Mouse (Mus musculus): ENCODE measurements around the gene Cdc14b.

Cdc14b gene

DNA sequence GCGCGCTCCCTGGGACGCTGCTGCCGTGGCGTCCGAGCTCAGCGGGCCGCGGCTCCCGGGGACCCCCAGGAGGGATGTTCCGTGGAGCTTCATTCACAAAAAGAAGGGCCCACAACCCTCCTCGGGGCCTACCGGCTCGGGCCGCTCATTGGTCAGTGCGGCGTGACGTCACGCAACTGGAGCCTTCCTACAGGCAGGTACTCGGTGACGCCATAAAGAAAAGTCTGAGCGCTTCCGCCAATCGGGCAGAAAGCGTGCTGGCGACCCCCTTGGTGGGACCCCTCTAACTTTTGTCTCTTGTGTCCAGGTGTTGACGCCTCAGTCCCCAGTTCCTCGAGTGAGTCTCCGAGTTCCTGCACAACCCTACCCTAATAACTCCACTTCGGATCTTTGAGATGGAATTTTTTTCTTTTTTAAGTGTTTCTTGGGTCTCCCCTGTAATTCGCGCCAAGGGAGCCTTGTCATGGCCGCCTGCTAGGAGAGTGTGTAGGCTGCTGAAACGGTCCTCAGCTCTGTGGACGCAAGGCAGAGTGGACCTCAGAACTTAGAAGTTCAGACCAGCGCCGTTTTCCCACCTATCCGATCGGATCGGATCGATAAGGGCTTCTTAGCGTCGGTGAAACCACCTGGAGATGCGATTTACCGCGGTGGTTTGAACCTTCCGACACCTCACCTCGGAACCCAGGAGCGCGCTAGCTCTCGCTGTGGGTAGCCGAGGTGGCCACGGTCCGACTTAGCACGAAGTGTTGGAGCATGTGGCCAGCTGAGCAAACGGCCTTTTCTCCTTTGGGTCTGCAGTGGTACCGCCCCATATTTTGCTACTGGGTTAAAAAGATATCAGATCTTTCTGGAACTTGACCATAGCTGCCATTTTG is at the start of gene Cdc14b:
TSS of gene Cdc14b (minus strand) at position 412 of the 875 bp plus-strand sequence.
- peak; percentile 66 to 84 for DNase-seq

DNA sequence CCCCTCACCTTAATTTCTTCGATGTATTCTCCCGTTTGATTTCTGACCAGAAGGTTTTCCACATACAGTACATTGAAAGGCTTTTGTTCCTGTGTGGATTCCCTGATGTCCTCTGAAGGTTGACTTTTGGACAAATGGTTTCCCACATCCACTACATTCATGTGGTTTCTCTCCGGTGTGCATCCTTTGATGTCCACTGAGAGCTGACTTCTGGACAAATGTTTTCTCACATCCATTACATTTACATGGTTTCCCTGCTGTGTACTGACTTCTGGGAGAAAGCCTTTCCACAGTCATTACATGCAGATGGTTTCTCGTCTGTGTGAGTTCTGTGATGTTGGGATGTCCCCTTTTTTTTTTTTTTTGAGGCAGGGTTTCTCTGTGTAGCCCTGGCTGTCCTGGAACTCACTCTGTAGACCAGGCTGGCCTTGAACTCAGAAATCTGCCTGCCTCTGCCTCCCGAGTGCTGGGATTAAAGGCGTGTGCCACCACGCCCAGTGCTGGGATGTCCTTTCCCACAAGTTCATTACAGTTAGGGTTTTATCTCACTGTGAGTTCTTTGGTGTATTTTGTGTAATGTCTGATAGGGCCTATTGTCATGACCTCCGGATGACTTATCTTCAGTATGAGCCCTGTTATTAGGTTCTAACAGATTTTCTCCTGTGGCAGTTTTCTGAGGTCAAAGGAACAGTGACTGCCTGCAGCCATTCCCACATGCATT is 47.6 kb upstream of the Cdc14b start:
- no peak for DNase-seq

DNA sequence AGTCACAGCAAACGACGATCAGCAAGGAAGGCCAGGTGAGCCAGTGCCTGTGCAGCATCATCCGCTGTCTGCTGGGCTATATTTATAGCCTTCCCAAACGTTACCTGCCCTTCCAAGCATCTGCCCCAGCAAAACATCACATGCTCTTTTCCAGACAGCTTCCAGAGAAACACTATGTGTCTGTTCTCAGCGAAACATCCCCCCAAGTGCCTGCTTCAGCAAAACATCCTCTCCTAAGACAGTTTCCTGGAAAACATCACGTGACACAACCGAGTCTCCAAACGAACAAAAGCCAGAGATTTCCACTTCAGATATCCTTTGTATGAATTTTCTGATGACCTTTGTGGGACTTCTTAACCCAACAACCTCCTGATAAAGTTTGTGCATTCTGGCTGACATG is 45.2 kb upstream of the Cdc14b start:
- DNase-seq, result no peak

DNA sequence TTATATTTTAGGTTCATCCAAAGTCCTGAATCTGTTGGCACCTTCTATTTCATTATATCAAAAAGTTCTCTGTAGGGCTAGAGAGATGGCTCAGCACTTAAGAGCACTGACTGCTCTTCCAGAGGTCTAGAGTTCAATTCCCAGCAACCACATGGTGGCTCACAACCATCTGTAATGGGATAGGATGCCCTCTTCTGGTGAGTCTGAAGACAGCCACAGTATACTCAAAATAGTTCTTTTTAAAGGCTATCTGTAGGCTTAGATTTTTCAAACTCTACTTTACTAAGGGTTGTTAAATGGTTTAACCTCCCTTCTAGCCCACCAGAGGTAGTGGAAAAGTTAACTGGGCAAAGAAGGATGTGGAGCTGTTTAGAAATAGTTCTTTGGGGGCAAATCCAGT is 44.7 kb upstream of the Cdc14b start:
- no peak for DNase-seq

DNA sequence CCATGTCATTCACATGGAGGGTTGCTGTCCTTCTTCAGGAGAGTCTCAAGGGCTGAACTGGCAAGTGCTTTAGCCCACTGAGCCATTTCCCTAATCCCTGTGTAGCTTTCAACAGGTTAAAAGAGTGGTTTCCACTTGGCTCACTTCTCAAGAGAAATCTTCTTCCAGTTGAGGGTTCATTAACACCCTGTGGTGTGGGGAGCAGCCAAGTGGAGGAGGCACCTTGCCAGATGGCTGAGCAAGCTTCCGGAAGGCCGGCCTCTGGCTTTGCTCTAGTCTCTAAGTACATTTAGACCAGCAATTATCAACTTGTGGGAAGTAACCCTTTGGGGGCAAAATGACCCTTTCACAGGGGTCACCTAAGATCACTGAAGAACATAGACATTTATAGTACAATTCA is 43.3 kb upstream of the Cdc14b start:
- DNase-seq, result peak in 1 of 2 experiments; percentile 36

DNA sequence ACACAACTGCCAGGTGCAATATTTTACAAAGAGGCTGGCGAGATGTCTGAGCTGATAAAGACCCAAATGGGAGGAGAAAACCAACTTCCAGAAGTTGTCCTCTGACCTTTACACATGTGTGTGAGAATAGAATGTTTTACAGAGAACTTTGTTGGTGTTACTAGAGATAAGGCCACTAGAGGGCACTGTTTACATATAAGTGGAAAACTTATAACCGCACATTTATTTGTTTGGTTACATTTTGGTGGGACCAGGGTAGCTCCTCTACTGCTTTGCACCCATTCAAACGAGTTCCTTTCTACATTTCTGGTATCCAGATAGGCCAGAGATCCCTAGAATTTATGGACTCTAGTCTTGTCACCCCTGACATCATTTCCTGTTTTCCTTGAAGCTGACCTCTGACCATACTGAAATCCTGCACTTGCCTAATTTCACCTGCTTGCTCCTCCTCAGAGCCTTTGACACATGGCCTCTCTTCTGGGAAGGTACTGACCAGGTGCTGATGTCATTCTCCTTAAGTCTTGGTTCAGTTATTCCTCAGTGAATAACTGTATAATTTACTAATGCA is 40.5 kb upstream of the Cdc14b start:
- peak; percentile 14 to 26 for DNase-seq

DNA sequence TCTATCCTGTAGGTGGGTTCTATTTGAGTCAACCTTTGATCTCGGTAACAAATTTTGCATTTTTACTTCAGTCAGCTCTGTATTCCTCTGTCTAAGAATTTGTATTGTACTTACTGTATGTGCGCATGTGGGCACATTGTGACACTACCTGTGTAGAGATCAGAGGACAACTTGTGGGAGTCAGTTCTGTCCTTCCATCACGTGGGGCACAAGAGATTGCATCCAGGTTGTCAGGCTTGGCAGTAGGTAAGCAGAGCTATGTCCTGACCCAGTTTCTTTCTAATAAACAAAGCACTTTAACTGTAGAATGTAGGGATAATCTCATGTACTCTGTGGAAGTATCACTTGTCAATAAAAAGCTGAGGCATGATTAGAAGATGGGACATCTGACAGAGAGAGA is 39.0 kb upstream of the Cdc14b start:
- DNase-seq, result no peak

DNA sequence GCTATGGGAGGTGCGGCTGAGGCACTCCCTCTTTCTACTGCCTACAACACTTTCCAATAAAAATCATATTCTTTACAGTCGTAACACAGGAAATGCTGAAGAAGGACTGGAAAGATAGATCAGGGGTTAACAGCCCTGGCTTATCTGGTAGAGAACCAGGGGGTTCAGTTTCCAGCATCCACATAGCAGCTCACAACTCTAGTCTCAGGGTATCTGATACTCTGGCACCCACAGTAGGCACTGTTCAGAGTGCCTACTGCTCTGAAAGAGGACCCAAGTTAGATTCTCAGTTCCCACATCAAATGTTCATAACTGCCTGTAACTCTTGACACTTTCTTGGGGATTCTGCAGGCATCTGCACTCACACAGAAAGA is 37.8 kb upstream of the Cdc14b start:
- no peak for DNase-seq

DNA sequence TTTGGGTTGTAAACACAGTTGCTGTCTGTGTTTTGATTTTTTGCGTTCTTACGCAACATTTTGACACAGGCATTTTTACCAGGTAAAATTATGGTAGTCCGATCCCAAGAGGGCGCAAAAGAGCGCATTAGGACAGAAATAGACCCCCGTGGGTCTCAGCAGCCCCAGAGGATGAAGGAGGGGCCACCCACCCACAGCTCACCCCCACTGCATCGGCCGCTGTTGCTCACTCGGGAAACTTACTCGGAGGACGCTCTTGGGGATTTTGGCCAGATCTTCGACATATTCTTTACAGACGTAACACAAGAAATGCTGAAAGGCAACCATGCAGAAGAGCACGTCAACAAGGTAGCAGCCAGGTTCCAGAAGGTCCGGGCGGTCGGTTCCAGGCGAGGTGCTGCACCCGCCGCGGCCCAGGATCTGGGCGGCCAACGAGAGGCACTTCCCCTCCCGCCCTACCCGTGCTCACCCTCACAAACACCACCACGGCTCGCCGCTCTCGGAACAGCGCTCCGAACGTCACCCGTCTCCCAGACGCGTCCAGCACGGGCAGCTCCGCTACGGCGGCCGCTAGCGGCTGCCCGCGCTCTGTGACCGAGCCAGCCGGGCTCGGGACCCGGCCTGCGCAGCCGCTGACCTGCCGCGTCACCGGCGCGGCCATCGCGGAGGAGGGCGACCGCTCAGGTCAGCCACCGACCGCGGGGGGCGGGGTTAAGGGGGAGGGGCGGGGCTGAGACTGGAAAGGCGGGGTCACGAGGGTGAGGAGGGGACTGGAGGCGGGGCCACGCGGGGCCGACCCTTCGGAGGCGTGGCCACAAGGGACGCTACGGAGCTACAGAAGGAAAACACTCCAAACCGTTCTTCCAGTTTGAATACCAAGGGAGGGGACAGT is 37.2 kb upstream of the Cdc14b start, which contains the start of gene Aaed1:
TSS of gene Aaed1 (minus strand) at position 687 of the 892 bp plus-strand sequence.
- DNase-seq, result peak; percentile 93 to 98

DNA sequence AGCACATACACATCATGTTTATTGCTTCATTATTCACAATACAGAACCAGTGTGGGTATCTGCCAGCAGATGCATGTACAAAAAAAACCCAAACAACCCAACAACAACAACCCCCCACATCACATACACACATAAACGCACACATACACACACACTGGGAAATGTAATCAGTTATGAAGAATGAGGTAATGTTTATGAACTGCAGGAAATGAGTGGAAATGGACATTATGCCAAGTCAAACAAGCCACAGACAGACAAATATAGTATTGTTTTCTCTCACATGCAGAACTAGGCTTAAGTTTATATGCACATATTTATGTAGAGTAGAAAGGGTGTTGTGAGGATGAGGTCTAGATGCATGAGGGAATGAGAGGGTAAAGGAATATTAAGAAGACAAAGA is 36.2 kb upstream of the Cdc14b start:
- DNase-seq, result no peak

DNA sequence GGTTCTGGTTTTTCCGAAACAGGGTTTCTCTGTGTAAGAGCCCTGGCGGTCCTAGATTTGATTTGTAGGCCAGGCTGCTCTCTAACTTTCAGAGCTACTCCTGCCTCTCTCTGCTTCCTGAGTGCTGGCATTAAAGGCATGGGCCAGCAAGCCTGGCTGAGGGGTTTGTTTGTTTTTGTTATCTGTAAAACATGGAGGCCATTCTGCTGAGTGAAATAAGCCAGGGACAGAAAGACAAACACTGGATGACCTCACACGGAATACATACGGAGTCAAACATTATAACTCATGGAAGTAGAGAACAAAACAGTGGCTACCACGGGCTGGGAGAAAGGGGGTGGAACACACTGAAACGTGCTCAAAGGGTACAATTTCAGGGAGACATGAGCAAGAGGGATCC is 35.5 kb upstream of the Cdc14b start:
- DNase-seq, result no peak

DNA sequence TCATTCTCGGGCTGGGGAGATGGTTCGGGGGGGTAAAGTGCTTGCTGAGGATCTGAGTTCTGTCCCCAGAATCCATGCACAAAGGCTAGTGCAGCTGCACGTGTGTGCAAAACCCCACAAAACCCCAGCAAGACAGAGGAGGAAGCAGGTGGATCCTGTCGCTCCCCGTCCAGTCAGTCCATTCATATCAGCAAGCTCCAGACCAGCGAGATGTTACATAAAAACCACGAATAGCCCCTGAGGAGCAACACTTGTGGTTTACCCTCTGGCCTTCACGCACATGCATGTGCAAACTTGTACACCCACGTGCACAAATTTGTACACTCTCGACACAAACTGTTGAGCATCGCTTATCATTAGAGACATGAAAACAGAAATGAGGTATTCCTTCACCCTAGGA is 34.8 kb upstream of the Cdc14b start:
- DNase-seq, result no peak

DNA sequence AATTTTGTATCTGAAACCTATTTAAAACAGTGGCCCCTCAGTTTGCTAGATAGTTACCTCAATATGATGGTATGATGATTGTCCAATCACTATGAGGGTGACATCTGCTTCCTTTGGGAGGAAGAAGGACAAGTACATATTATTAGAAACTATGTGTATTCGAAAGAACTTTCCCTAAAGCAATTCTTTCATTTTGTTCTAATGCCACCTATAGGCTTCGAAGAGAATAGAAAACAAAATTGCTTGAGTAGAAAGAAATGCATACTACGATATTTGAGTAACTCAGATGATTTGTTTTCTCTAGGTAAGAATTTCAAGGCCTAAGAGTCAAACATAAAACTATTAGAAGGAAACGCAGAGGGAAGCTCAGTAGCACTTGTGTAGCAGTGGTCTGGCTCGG is 33.9 kb upstream of the Cdc14b start:
- DNase-seq, result no peak

DNA sequence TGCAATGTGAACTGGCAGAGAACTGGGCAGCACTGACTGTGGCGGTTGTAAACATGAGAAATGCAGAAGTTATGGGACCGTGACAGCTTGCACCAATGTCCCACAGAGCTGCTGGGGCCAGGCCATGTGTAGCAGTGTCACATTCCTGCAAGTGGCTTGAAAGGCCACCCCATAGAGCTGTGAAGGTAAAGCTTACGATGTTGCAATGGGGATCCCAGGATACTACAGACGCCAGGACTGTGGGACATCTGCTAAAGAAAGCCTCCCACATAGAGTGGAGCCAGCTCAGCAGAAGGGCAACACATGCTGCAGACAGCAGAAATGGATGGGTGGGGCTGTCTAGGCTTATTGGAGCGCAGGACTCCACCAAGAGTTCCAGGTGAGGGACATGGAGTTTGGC is 32.4 kb upstream of the Cdc14b start:
- DNase-seq, result peak; percentile 63 to 77

DNA sequence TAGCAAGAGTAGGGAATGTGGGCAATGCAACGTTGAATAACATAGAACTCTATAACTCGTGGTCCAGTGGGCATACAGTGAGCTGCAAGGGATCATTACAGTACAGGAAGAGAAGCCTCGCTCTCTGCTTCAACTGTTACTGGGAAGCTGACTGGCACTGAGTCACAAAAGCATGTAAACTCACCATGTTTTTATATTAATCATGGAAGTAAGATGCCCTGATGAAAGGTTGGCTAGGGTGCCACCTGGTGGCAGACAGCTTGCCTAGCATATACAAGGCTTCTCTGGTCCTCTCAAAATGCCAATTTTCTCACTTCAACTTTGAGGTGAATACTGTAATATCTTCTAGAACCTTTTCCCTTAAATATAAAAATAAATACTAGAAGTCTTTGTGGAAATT is 31.0 kb upstream of the Cdc14b start:
- DNase-seq, result peak; percentile 63 to 80

DNA sequence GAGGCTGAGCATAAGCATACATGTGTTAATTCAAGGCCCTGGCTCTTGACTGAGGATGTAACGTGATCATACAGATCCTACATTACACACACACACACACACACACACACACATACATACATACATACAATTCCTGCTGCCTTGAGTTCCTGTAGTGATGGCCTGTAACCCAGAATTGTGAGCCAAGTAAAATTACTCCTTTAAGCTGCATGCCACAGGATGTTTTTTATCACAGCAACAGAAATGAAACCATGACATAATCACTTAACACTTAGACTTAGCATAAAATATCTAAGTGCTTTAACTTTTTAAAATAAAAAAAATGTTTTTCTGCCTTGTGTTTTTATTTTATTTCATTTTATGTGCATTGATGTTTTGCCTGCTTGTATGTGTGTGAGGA is 24.0 kb upstream of the Cdc14b start:
- DNase-seq, result no peak

DNA sequence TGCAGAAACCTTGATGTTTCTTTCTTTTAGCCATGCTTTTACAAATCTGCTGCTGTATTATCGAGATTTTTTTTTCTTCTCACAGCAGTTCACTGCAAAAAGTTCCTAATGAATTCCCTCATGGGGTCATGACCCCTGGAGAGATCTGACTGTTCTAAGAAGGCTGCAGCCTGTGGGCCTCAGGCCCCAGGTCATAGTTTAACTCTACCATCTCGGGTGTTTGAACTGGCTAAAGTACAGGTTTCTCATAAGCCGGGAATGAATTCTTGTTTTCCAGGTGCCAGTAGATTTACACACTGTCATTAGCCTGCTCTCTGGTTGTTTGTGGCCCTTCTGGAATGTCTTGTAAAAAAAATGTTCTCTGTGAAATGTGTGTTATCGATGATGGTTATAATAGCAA is 11.7 kb upstream of the Cdc14b start:
- no peak for DNase-seq

DNA sequence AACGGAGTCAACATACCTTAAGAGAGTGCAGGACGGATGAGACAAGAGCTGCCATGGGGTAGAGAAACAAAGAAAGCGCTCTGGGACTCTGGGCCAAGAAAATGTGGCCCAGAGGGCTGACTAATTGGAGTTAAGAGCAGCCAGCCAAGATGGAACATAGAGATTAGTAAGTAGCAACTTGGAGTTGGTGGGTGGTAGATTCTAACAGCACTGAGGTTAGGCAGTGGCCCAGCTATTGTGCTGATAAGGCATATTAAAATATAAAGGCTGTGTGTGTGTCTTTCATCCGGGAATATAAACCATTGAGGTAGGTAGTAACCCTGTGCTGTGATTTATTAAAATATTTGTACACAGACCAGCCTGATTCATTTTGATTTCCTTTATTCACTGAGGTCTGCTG is 11.2 kb upstream of the Cdc14b start:
- DNase-seq, result no peak

DNA sequence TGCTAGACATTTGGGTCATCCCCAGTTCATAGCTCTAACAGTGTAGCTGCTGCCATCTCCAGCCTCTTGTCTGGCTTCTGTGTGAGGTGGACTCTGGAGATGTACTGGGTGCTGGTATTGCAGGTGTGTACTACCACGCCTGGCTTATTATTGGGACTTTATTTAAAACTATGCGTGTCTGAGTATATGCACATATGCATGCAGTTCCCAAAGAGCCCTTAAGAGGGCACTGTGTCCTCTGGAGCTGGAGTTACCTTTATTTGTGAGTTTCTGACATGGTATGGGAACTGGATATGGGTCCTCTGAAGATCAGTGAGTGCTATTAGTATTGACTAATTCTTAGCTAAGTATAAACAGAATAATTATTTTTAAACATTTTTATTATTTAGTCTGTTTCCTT is 9.6 kb upstream of the Cdc14b start:
- no peak for DNase-seq

DNA sequence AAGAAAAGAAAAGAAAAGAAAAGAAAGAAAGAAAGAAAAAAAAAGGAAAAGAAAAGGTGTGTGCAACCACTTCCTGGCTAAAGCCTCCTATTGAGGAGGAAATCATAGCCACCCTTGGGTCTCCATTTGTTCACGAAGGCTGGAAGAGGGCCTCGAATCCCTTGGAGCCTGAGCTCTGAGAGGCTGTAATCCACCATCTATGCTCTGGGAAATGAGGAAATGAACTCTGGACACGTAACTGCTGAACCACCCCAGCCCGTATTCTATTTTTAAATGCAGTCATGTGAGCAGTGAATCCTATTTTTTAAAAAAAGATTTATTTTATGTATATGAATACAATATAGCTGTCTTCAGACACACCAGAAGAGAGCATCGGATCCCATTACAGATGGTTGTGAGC is 5.8 kb upstream of the Cdc14b start:
- no peak for DNase-seq

DNA sequence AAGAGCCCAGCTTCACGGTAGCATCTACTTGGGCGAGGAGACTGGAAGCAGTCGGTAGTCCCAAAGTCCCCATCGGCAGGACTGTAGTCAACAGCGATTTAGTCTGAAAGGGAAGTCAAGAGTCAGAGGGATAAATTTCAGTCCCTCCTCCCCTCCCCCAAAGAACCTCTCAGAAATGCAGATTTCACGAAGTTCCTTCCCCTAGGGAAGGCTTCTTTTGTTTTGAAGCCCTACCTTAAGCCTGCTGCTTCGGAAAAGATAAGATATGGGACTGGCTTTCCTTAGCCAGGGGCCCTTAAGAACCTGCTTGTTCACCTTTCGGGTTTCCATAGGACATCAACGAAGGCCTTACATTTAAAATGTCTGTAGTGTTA is 651 bp upstream of the Cdc14b start:
- no peak for DNase-seq

DNA sequence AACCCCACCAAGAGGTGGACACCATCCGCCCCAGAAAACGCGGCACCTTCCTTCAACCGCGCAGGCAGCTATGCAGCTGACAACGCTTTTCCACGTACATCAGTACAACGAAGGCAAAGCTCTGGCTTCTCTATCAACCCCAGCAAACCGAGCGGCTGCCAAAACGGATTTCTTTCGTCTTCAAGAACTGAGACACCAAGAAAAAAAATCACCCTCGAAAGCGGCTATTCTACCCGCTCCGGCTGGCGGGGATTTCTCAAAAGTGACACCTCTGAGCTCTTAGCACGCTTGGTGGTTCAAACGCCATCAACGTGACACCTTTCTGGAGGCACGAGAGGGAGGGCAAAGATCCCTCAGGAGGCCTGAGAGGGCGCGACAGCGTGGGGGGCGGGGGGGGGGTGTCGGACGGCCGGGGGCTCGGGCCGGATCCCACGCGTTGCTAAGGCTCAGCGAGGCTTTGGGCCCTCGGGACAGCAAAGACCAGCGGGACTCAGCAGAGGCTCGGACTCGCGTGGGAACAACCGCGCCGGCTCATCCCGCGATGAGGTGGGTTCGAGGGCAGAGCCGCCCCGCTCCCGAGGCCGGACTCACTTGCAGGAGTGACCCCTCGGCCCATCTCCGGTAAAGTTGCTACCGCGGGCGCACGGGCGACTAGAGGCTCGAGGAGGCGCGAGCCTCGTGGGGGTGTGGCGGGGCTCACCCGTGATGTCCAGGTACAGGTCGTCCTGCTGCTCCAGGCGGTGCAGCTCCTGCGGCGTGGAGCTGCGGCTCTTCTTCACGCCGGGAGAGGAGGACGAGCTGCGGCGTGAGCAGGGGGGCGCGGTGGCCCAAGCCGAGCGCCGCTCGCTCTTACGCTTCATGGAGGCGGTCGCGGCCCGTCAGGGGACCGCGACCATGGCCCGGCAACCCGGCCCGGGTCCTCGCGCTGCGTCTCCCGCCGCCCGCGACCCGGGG is 922 bp downstream of the Cdc14b start:
- peak; percentile 39 to 45 for DNase-seq

All from cerebellum, postnatal 25 days (tissue).